Mouse (Mus musculus) left cerebral cortex, adult 9 months (tissue): ENCODE measurements at regions not wholly inside any gene's neighbourhood (a gene's known extent, or its start where the extent isn't known, plus 50 kb on each side); places are given as distances from the start of the nearest gene placed in this dataset.

Experiments used
- DNase-seq, 2 experiments: peaks; one replicate each; pipeline ENCODE4 v3.0.0; 2022; ENCODE audit warnings: low spot score in 2 of 2

DNA sequence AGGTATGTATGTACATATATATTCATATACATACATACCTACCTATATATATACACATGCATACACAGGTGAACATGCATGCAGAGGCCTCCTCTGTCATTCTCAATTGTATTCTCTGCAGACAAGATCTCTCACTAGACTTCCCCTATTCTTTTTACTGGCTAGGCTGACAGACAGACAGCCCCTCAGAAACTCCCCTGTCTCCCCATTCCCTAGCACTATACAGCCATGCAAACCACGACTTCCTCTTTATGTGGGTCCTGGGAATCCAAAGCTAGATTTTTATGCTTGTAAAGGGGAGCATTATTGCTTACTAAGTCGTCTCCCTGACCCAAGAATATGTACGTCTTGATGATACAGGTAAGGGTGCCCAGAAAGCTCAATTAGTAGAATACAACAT is 86.9 kb downstream of the Fam124b start:
- DNase-seq, result no peak

DNA sequence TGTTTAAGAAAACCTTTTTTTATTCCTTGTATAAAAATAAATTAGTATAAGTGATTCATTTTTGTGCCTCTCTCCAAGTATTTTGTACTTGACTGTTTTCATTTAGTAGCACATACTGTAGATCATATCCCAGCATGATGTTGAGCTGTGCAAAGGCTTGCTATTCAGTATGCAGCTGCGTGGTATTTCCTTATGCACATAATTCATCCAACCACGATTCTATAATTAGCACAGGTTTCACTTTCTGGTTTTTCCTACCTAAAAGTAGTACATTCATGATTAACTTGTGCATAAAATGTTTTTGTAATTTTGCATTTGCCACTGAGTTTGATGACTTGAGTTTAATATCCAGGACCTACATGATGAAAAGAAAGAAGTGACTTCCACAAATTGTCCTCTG is 94.3 kb downstream of the Fam124b start:
- DNase-seq, result peak; percentile 7 to 36

DNA sequence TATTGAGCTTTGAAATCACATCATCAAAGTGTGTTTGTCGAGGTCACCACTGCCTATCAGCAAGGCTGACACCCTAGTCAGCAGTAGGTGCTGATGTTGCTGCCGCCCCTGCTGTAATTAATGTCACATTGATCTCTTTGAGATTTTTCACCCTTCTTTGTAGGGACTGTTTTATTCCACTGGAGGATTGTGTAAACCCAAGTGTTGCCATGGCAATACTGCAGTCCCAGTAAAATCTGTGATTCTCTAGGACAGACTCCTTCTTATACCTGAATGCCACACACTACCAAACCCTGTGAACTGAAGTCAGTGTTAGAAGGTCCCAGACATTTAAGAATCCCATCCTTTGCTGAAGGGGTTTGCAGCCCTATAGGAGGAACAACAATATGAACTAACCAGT is 102.4 kb downstream of the Fam124b start:
- DNase-seq, result no peak

DNA sequence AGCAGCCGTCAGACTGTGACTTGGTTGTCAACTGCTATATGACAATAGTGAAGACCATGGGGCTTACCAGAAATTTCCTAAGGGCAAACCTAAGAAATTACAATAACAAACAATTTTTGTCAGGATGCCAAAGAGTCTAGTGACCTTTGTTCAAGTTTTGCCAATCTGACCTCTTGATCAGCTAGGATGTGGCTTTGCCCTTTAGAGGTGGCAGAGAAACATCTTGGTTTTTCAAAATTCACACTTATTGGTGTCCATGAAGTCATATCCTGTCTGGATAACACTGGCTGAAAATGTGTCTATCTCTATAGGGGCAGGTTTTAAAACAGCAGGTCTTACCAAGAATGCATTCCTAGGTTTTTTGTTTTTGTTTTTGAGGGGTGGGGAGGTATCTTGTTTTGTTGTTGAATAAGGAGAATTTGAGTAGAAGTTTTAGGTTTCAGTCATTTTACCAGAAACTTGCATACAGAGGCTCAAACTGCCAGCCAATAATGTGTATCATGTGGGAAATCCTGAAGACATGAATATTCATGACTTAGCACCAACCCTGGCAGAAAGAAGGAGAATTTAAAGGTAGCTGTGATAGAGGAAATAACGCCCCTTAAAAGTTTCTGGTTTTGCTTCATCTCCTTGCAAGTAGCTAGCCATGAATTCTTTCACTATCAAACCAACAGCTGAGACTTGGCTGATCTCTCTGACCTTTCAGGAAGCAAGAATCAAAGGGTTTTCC is 110.4 kb downstream of the Fam124b start:
- DNase-seq, result no peak

DNA sequence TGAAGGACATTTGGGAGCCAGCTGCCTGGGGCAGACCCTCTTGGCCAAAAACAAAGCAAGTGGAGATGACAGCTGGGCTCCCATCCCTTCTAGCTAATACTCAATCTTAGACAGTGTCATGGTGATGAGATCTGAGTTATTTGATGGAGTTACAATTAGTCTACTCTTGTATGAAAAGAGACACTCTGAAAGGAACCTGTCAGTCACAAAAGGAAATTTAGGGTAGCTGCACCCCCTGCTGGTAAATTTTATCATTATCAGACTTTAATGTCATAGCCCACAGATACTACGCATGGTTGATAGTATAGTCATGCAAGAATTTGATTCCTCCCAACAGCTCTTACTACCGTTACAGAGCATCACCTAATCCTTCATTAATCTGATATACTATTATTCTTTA is 112.0 kb downstream of the Fam124b start:
- DNase-seq, result peak in 1 of 2 experiments; percentile 43

DNA sequence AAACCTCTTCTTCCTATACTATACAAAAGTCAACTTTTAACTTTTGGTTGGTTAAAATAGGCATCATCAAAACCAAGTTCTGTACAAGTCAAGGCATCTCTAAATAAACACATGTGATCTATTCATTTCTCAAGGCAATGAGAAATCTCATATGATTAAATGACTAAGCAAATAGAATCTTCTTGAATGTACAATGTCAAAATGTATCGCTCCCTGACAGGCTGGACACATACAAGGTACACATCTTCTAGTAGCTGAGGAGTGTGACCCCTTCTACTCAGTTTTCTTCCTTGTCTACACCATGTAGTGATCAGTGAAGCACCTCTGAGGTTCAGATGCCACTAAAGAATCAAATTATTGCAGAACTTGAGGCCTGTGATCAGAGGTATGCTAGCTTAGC is 120.0 kb downstream of the Fam124b start:
- no peak for DNase-seq

DNA sequence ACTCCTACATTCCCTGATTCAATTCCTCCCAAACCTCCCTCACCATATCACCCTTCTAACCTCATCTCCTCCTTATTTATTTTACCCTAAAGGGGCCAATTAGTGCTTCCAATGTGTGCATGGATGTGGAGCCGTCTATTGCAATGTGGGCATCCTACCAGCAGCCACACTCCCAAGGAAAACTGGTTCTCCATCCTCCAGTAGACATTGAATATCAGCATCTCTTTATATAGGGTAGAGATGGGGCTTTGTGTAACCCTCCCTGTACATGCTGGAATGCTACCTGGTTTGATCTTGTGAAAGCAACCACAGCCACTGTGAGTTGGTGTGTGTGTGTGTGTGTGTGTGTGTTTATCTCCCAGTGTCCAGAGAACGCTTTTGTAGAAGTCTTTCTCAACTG is 126.5 kb downstream of the Fam124b start:
- no peak for DNase-seq

DNA sequence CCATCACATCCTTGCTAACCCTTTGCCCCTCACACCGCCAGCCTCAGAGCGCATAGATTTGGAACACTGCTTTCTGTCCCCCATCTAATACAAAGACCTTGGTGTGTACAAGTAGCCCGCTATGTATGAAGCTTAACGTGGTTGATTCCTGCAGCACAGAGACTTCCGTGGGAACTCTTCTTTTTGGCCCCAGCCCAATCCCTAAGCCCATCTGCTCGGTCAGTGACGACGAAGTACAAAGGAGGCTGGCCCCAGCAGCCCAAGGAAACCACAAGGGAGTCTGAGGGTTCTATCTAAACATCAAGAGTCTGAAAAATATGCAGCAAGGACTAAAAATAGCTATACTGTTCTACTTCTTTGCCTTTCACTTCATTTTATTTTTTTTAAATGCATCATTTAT is 126.9 kb downstream of the Fam124b start:
- DNase-seq, result peak in 1 of 2 experiments; percentile 4

DNA sequence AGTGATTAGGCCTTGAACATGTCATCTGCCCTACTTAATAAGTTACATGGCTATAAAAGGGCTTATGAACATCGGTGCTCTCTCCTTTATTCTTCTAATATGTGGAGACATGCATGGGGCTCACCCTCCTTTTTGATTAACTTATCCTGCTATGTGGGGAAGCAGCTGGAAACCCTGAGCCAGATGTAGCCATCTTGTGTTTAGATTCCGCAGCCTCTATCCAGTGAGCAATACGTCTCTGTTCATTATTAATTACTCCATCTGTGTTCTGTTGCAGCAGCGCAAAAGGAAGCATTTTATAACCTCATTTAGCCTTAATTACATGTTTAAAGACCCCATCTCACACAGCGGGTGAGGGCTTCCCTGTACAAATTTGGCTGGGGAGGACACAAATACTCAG is 129.6 kb downstream of the Fam124b start:
- no peak for DNase-seq

DNA sequence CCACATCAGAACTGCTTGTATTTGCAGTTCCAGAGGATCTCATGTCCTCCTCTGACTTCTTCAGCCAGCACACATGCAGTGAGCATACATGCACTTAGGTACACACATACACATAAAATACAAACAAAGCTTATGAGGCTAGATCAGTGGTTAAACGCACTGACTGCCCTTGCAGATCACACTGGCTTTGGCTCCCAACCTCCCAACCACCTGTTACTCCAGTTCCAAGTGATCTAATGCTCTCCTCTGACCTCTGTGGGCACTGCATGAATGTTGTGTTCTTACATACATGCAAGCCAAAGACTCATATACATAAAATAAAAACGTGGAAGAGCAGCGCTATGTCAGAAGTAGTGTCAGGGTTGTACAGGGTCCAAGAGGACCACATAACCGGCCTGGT is 141.9 kb downstream of the Fam124b start:
- no peak for DNase-seq

DNA sequence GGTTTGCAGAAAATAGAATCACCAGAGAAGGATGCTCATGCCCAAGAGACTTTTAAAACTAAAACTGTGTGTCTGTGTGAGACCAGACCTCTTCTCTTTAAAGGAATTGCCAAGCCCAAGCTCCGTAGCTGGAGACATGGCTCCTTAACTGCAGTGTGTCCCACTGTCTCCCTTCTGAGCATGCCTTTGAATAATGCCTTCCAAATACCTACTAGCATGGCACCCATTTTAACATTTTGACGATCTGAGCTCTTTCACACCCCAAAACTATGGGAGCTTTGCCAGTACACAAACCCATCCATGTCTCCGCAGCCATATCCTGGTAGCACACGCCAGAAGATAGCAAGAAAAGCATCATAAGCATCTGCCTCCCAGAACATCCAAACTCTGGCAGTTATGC is 143.9 kb downstream of the Fam124b start:
- no peak for DNase-seq

DNA sequence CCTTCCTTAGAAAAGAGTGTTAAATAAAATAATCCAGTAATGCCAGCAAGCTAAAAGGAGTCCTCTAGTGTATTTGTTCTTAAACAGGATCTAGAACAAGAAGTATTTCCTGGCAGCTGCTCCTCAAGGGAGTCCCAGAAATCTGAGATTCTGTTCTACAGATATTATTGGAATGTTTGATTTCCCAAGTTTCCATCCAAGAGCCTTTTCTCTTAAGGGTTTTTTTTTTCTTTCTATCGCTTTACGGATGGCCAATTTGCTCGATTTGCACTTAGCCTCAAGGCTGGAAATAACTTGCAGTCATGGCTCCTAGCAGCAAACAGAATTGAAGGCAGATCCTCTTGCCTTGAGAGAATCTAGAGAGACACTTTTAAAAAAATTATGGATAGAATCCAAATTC is 144.3 kb downstream of the Fam124b start:
- peak in 1 of 2 experiments; percentile 5 for DNase-seq

DNA sequence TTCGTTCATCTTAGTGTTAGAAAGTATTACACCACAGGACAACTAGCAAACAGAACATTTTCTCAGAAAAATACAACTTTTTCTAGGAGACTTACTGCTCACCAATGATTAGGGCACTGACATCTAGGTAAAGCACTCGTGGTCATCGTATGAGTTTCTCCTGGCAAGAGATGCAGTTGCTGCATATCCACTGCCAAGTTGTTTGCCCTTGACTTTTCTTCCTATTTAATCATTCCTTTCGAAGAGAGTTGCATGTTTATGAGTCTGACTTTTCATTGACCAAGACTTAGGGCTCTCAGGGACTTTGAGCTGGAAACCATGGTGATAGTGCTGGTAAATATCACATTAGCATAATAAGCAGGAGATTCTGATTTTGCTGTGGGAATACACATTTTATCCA is 149.1 kb downstream of the Fam124b start:
- no peak for DNase-seq

DNA sequence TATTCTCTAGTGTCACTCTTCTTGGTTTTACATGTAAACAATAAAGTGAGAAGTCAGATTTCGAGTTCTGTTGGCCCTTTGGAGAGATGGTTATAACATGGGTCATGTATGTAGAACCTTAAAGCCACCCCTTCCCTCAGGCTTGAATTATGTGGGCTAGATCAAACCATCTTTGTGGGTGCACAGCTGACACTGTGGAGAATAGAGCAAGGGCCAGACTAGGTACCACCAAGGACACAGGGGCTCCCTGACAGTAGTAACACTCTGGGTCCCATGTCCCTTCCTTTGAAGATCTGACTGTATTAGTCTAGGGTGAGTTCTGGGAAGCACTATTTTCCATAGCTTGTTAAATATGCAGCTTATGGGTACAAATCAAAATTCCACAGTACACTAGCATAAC is 156.2 kb downstream of the Fam124b start:
- no peak for DNase-seq

DNA sequence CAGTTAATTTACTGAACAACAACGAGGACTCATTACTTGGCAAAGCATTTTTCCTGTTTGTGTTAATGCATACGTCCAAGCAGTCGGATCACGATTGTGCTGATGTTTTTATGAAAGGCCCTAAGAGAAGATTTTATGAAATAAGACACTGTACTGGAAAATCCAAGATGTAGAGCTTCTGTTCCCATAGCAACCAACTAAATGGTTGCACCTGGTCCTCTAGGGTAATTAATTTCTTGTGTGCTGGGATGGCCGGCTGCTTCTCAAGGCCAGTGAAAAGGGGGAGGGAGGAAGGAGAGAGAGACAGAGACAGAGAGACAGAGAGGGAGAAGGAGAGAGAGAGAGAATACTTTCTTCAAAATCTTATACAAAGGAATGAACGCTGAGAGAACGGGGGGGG is 156.6 kb downstream of the Fam124b start:
- no peak for DNase-seq

DNA sequence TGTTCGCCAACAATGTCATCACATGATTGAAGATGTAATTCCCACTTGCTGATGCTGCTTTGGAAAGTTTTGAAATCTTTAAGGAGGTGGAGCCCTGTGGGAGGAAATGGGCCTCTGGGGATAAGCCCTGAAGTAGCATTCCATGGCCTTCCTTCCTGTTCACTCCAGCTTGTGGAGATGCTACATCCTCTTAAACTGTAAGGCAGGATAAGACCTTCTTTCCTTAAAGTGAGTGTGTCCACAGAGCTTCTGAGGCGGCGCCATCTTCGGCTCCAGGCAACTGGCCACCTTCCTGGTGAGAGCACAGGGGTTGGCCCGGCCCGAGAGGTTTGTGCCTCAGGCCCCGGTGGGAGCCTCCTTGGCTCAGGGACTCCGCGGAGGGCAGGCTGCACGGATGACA is 173.1 kb downstream of the Fam124b start:
- no peak for DNase-seq

DNA sequence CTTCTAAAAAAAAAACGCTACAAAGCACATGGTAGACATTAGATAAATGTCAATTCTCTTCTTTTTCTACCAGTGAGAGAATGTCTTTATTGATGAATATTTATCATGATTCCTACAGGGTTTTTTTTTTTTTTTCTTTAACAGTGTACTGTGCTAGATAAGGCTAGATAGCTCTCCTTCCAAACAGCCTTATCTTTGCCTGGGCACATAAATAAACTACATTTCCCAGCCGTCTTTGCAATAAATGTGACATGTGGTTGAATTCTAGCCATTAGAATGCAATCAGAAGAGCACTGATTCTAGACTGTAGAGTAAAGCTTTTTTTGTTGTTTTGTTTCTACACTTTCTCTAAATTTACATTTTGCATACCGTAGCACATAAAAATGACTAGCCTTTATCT is 177.9 kb downstream of the Fam124b start:
- no peak for DNase-seq

DNA sequence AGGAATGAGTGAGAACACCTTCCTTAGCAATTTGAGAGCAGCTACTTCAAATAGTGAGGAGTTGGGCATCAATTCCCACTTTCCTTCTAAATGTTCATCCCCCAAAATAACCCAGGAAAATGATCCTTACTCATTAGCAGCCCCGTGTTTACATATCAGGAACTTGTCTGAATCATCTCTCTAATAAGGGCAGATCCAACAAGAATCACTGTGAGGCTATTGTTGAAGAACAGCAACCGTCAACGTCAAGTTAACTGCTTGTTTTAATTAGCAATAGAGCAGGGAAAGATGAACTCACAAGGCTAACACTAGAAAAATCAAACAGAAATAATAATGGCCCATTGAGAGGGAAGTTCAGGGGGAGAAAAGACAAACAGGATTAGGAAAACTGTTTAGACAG is 178.4 kb downstream of the Fam124b start:
- DNase-seq, result no peak

DNA sequence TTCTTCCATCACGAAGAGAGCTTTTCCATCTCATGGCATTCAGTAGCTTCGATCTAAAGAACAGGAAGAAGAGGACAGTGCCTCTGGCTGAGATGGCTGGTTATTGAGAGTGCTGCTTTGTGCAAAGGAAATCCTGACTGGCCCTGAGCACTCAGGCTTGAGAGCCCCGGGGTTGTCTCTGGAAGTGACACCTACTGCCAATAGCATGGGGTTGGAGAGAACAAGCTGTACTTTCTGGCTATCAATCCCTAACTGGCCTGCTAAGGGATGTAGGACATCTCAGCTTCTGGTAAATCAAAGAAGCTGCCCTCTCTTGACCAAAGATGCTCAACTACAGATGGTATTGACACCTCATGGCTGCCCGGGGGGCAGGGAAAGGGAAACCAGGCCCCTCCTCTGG is 178.2 kb upstream of the Serpine2 start:
- no peak for DNase-seq

DNA sequence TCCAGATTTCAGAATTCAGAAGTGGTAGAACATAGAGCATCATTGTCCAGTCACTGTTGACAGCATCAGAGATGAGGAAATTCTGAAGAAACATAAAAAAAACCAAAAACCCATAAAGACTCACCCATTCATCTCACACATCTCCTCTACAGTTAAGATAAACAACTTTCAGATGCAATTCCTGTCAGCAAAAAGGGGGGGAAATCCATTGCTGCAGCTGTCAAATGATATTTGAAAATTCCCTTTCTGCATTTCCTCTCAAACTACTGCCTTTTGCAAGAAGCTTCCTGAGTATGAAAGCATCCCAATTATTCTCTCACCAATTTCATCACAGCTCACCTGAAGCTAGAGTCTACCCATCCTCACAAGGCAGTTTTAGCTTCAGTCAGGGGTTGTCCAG is 177.1 kb upstream of the Serpine2 start:
- no peak for DNase-seq

DNA sequence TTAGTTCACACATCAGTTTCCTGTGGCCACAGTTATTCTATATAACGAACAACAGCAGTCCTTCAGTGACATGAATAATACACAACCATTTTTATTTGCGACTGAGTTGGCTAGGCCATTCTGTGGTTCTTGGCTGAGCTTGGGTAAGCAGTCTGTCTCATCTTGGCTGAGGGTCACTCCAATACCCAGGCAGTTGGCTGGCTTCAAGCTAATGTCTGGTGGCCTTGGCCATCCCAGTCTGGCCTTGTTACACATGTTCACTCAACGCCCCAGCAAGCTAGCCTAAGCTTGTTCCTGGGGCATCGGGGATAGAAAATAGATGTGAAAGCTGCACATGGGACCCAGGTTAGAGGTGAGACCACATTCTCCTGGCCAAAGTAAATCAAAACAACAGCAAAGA is 175.5 kb upstream of the Serpine2 start:
- no peak for DNase-seq

DNA sequence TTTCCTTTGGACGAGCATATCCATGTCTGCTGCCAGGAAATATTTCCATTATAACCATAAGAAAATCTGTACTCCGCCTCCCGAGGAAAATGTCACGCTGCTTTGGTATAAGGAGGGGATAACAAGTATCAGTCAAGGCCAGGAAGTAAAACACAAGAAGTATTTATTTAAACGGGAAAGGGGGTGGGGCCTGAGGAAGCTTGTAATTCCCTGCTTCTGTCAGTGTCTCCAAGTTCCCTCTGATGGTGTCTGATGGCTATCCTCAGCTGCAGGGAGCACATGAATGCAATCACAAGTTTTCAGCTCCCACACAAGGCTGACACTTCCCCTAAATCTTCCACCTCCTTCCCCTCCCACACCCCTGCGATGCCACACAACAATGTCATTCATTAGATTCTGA is 172.5 kb upstream of the Serpine2 start:
- DNase-seq, result no peak

DNA sequence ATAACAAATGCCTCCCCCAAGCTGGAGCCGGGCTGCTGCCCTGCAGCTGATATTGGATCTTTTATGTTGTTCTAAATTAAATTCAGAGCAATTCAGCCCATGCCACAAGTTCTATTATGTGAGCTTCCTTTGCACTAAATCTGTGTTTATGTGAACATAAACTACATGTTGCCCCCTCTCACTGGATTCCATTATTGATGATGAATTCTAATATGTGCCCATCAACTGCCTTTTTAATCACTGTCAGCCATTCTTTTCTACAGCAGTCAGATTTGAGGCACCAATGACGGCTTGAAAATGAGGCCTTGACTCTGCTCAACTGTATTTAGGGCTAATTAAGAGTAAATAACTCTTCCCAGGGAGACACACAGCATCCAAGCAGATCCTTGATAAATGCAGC is 172.1 kb upstream of the Serpine2 start:
- no peak for DNase-seq

DNA sequence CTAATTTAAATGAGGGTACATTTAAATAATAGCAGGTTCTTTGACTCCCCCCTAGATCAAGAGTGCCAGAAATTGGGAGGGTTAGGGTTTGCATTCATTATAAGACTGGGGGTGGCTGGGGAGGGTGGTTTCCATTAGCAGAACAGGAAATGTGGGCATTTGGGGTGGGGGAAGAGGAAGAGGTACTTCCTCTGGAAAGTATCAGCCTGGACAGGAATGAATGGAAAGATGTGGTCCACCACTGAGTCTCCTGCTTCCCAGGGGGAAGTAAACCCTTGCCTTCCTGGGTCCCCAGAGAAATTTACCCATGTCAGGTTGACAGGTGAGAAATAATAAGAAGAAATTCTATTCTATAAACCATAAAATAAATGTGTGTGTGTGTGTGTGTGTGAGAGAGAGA is 171.5 kb upstream of the Serpine2 start:
- DNase-seq, result no peak
